Mouse (Mus musculus): ENCODE measurements around the gene Map3k14. TPM values are rescaled to one million over a fixed set of nuclear protein-coding genes. Genes with fewer than 3 reads are reported as not detected.
A peak's percentile ranks its signal among the peaks of the same experiment; 100 is the strongest.

Gene Map3k14
- total and polyA plus RNA-seq, 3 experiments = 0.39 to 0.99 TPM; not detected in 1

- H3K9ac ChIP-seq (ENCODE audit: control insufficient read depth, low read depth, low read length, poor library complexity, severe bottlenecking) = no peak overlapping the region
- no peaks in the 10 kb centered on the region for H3K36me3 ChIP-seq (ENCODE audit: control insufficient read depth in 1 of 2, insufficient read depth in 2 of 2, low read length in 2 of 2)
- H3K4me1 ChIP-seq (ENCODE audit: control insufficient read depth in 1 of 2, insufficient read depth in 2 of 2, low read length in 2 of 2) = peaks cover 0 to 2% of the 10 kb centered on the region in 2 experiments; a peak in 1 of 4 replicates
- H3K27ac ChIP-seq (ENCODE audit: control insufficient read depth, low read depth, low read length) = no peak overlapping the region
- peaks cover 4 to 6% of the 10 kb centered on the region in 2 experiments for H3K27me3 ChIP-seq (ENCODE audit: control insufficient read depth in 1 of 2, insufficient read depth in 2 of 2, low read length in 2 of 2)
- no peak overlapping the region for H3K4me3 ChIP-seq (ENCODE audit: control insufficient read depth in 1 of 2, insufficient read depth in 1 of 2, low read depth in 2 of 2, low read length in 2 of 2)
- TF ChIP-seq USF2 (IDR thresholded peaks at IDR 0.05; ENCODE audit: borderline replicate concordance in 1 of 2, insufficient read depth in 1 of 2, low read depth in 1 of 2, low read length in 2 of 2) (peak; percentile 29 to 60; a peak in 2 of 4 replicates), BHLHE40 (IDR thresholded peaks at IDR 0.05; ENCODE audit: borderline replicate concordance, low read depth, low read length) (peak; percentile 56; the same call in 1 of the 2 replicates), GATA1 (IDR thresholded peaks at IDR 0.05; ENCODE audit: low read depth, low read length) (no peak), ELF1 (IDR thresholded peaks at IDR 0.05; ENCODE audit: low read depth, low read length) (no peak), NRF1 (IDR thresholded peaks at IDR 0.05; ENCODE audit: insufficient read depth, low read depth, low read length, poor library complexity, severe bottlenecking) (no peak), NELFE (IDR thresholded peaks at IDR 0.05; ENCODE audit: low read depth, low read length) (no peak), ZC3H11A (IDR thresholded peaks at IDR 0.05; ENCODE audit: low read depth, low read length) (no peak), POLR2AphosphoS2 (IDR thresholded peaks at IDR 0.05; ENCODE audit: low read length) (no peak), CTCF (IDR thresholded peaks at IDR 0.05 in 2 of 3, conservative IDR thresholded peaks at IDR 0.05 in 1 of 3; ENCODE audit: control insufficient read depth in 1 of 3, insufficient read depth in 1 of 3, low read depth in 2 of 3, low read length in 3 of 3, poor library complexity in 1 of 3, severe bottlenecking in 1 of 3) (no peak), CHD2 (IDR thresholded peaks at IDR 0.05; ENCODE audit: low read length) (no peak), MXI1 (IDR thresholded peaks at IDR 0.05; ENCODE audit: low read depth, low read length) (no peak), MYC (IDR thresholded peaks at IDR 0.05; ENCODE audit: low read depth, low read length) (no peak), MAZ (IDR thresholded peaks at IDR 0.05; ENCODE audit: low read depth, low read length) (no peak), ETS1 (IDR thresholded peaks at IDR 0.05; ENCODE audit: low read depth, low read length) (no peak), ZKSCAN1 (IDR thresholded peaks at IDR 0.05; ENCODE audit: low read depth, low read length) (no peak), TAL1 (IDR thresholded peaks at IDR 0.05; ENCODE audit: low read length) (no peak), USF1 (IDR thresholded peaks at IDR 0.05; ENCODE audit: low read depth, low read length) (peak; percentile 92), HCFC1 (IDR thresholded peaks at IDR 0.05; ENCODE audit: low read depth, low read length) (no peak), MAX (IDR thresholded peaks at IDR 0.05; ENCODE audit: low read length) (peak; percentile 59; the same call in 1 of the 2 replicates), JUND (IDR thresholded peaks at IDR 0.05; ENCODE audit: low read depth, low read length) (no peak)
- no peaks in the 10 kb centered on the region for H3K79me2 ChIP-seq (ENCODE audit: control insufficient read depth, insufficient read depth, low read length, poor library complexity)
- DNase-seq (ENCODE audit: low read depth, low spot score) = peak; percentile 49
- no peaks in the 10 kb centered on the region for H3K9me3 ChIP-seq (replicated peaks; ENCODE audit: insufficient read depth, low read length)
Measured at GRCm38 (mm10) chr11:103304525-103304924, 37.3 kb upstream of the Map3k14 start.

- Histone ChIP-seq H3K36me3 (ENCODE audit: control insufficient read depth in 1 of 2, insufficient read depth in 2 of 2, low read length in 2 of 2) (peaks cover 0 to 2% of the 10 kb centered on the region in 2 experiments; a peak in 2 of 4 replicates), H3K4me3 (ENCODE audit: control insufficient read depth in 1 of 2, insufficient read depth in 1 of 2, low read depth in 2 of 2, low read length in 2 of 2) (no peak overlapping the region), H3K79me2 (ENCODE audit: control insufficient read depth, insufficient read depth, low read length, poor library complexity) (no peaks in the 10 kb centered on the region), H3K9ac (ENCODE audit: control insufficient read depth, low read depth, low read length, poor library complexity, severe bottlenecking) (no peak overlapping the region), H3K27ac (ENCODE audit: control insufficient read depth, low read depth, low read length) (no peak overlapping the region), H3K27me3 (ENCODE audit: control insufficient read depth in 1 of 2, insufficient read depth in 2 of 2, low read length in 2 of 2) (peaks cover 17 to 20% of the 10 kb centered on the region in 2 experiments), H3K9me3 (replicated peaks; ENCODE audit: insufficient read depth, low read length) (no peaks in the 10 kb centered on the region), H3K4me1 (ENCODE audit: control insufficient read depth in 1 of 2, insufficient read depth in 2 of 2, low read length in 2 of 2) (peaks cover 0 to 5% of the 10 kb centered on the region in 2 experiments; a peak in 1 of 4 replicates)
- TF ChIP-seq MYB (IDR thresholded peaks at IDR 0.05; ENCODE audit: low read depth, low read length) = no peak
- no peak for TF ChIP-seq ELF1 (IDR thresholded peaks at IDR 0.05; ENCODE audit: low read depth, low read length)
- no peak for TF ChIP-seq E2F4 (IDR thresholded peaks at IDR 0.05; ENCODE audit: borderline replicate concordance, low read depth, low read length)
- no peak for TF ChIP-seq USF2 (IDR thresholded peaks at IDR 0.05; ENCODE audit: borderline replicate concordance in 1 of 2, insufficient read depth in 1 of 2, low read depth in 1 of 2, low read length in 2 of 2)
- TF ChIP-seq GATA1 (IDR thresholded peaks at IDR 0.05; ENCODE audit: low read depth, low read length) = no peak
- no peak for TF ChIP-seq MAZ (IDR thresholded peaks at IDR 0.05; ENCODE audit: low read depth, low read length)
- TF ChIP-seq CHD2 (IDR thresholded peaks at IDR 0.05; ENCODE audit: low read length) = no peak
- no peak for TF ChIP-seq TCF12 (IDR thresholded peaks at IDR 0.05; ENCODE audit: low read depth, low read length)
- TF ChIP-seq MAX (IDR thresholded peaks at IDR 0.05; ENCODE audit: low read length) = no peak
- no peak for TF ChIP-seq TAL1 (IDR thresholded peaks at IDR 0.05; ENCODE audit: low read length)
- TF ChIP-seq USF1 (IDR thresholded peaks at IDR 0.05; ENCODE audit: low read depth, low read length) = no peak
- TF ChIP-seq ZNF384 (IDR thresholded peaks at IDR 0.05; ENCODE audit: low read depth, low read length) = no peak
- TF ChIP-seq MYC (IDR thresholded peaks at IDR 0.05; ENCODE audit: low read depth, low read length) = no peak
- no peak for TF ChIP-seq CHD1 (IDR thresholded peaks at IDR 0.05; ENCODE audit: low read depth, low read length)
- no peak for DNase-seq (ENCODE audit: low read depth, low spot score)
Measured at GRCm38 (mm10) chr11:103294772-103295171, 27.5 kb upstream of the Map3k14 start.

Measured in MEL (cell line).